Comparison of ENCODE assay signal across 8 mouse cellular contexts in genomic region chr1:37678327-37679123, GRCm38 (mm10). TPM values are rescaled to one million over a fixed set of nuclear protein-coding genes. Genes with fewer than 3 reads are reported as not detected.
A peak's percentile ranks its signal among the peaks of the same experiment; 100 is the strongest.
DNase-seq lines count a peak whose midpoint lies in the region; ATAC-seq and TF ChIP-seq lines count a peak whose summit lies in the region.

No protein-coding gene starts in this region.

- no peaks in the 10 kb centered on the region for H3K9me3 ChIP-seq in ES-Bruce4 (replicated peaks; ENCODE audit: control insufficient read depth, insufficient read depth, low read length, poor library complexity, severe bottlenecking)
- H3K9me3 ChIP-seq in lung, embryonic 16.5 days (ENCODE audit: control insufficient read depth, low read length), result no peaks in the 10 kb centered on the region

- no peaks in the 10 kb centered on the region for H3K27me3 ChIP-seq in ES-Bruce4 (ENCODE audit: control insufficient read depth, insufficient read depth, low read length, poor library complexity, severe bottlenecking)
- H3K27me3 ChIP-seq in heart, adult 2 months (ENCODE audit: control insufficient read depth, insufficient read depth, low read length), result no peaks in the 10 kb centered on the region
- no peaks in the 10 kb centered on the region for H3K27me3 ChIP-seq in lung, embryonic 16.5 days (ENCODE audit: control insufficient read depth, insufficient read depth, low read depth, low read length)

- no peak overlapping the region for H3K9ac ChIP-seq in ES-Bruce4 (ENCODE audit: low read depth, poor library complexity, severe bottlenecking)
- no peak overlapping the region for H3K9ac ChIP-seq in heart, adult 2 months (ENCODE audit: low read depth, low read length)
- H3K9ac ChIP-seq in lung, embryonic 16.5 days (ENCODE audit: low read length), result no peak overlapping the region

- intact Hi-C loops in heart, adult 2 months (cut with DNase I), result loop anchor here (2.0 to 5.0 kb wide), 2 partner anchors 124 to 188 kb away; partner anchors contain the start of gene Tsga10

- no peak for TF ChIP-seq POLR2A in ES-Bruce4 (IDR thresholded peaks at IDR 0.05; ENCODE audit: insufficient read depth, low read length)
- TF ChIP-seq POLR2A in heart, adult 2 months (IDR thresholded peaks at IDR 0.05; ENCODE audit: insufficient read depth, low read depth, low read length), result no peak

- no peak overlapping the region for H3K4me3 ChIP-seq in ES-Bruce4 (ENCODE audit: low read depth, low read length)
- no peak overlapping the region for H3K4me3 ChIP-seq in heart, adult 2 months
- no peak overlapping the region for H3K4me3 ChIP-seq in layer of hippocampus, adult 2 months
- H3K4me3 ChIP-seq in lung, embryonic 16.5 days (ENCODE audit: low read length), result no peak overlapping the region

- no peak for TF ChIP-seq EP300 in ES-Bruce4 (IDR thresholded peaks at IDR 0.05; ENCODE audit: insufficient read depth, low read depth, low read length)
- TF ChIP-seq EP300 in heart, adult 2 months (IDR thresholded peaks at IDR 0.05; ENCODE audit: insufficient read depth, low read depth, low read length), result 0 out of 2 replicates have a peak, but pooled peaks have one; percentile 37

- ATAC-seq in lung, embryonic 16.5 days (ENCODE audit: low read depth), result peak; percentile 15; the same call in 1 of the 2 replicates

- H3K79me2 ChIP-seq in heart, adult 2 months (replicated peaks; ENCODE audit: control insufficient read depth, insufficient read depth, low read length), result no peaks in the 10 kb centered on the region

- 68% methylated on average over 9 of the region's 9 CpGs for WGBS in heart, adult 2 months
- 54% methylated on average over 9 of the region's 9 CpGs for WGBS in lung, embryonic 16.5 days

- H3K36me3 ChIP-seq in ES-Bruce4 (ENCODE audit: control insufficient read depth, insufficient read depth, low read length, poor library complexity, severe bottlenecking), result no peaks in the 10 kb centered on the region
- H3K36me3 ChIP-seq in heart, adult 2 months (ENCODE audit: control insufficient read depth, insufficient read depth, low read length), result no peaks in the 10 kb centered on the region
- H3K36me3 ChIP-seq in lung, embryonic 16.5 days (ENCODE audit: control insufficient read depth, insufficient read depth, low read length), result no peaks in the 10 kb centered on the region

- H3K4me1 ChIP-seq in ES-Bruce4 (ENCODE audit: control insufficient read depth, insufficient read depth, low read length), result no peaks in the 10 kb centered on the region
- no peaks in the 10 kb centered on the region for H3K4me1 ChIP-seq in heart, adult 2 months (ENCODE audit: control insufficient read depth, insufficient read depth, low read length)
- no peaks in the 10 kb centered on the region for H3K4me1 ChIP-seq in lung, embryonic 16.5 days (replicated peaks; ENCODE audit: control insufficient read depth, insufficient read depth, low read length)

- no peak overlapping the region for H3K27ac ChIP-seq in ES-Bruce4 (ENCODE audit: insufficient read depth, low read length)
- no peak overlapping the region for H3K27ac ChIP-seq in heart, adult 2 months
- H3K27ac ChIP-seq in layer of hippocampus, adult 2 months, result peak overlapping the region; percentile 89
- no peak overlapping the region for H3K27ac ChIP-seq in lung, embryonic 16.5 days (ENCODE audit: low read length)

- no peak overlapping the region for H3K4me2 ChIP-seq in lung, embryonic 16.5 days (ENCODE audit: low read depth, low read length)

- peak; percentile 92 for DNase-seq in adrenal gland, postnatal 10 days
- peak; percentile 76 for DNase-seq in embryo, embryonic 9.5 days (ENCODE audit: extremely low spot score)
- DNase-seq in heart, adult 2 months, result peak; percentile 64 to 83
- peak; percentile 92 to 95 for DNase-seq in layer of hippocampus, adult 2 months (ENCODE audit: low spot score in 2 of 2)
- peak; percentile 92 to 93 for DNase-seq in right cerebral cortex, postnatal 10 days (ENCODE audit: low spot score in 2 of 2)
- DNase-seq in urinary bladder, adult 2 months (ENCODE audit: low spot score), result peak; percentile 73

- TF ChIP-seq CTCF in ES-Bruce4 (IDR thresholded peaks at IDR 0.05; ENCODE audit: low read depth, low read length), result peak; percentile 95
- TF ChIP-seq CTCF in heart, adult 2 months (IDR thresholded peaks at IDR 0.05), result peak; percentile 91
- peak; percentile 93 for TF ChIP-seq CTCF in layer of hippocampus, adult 2 months (conservative IDR thresholded peaks at IDR 0.05)

RNA-seq across cellular contexts. Expression of gene 2010300C02Rik, which starts 41.4 kb away (rescaled TPM):
- 0.70 and 0.94 TPM in 2 replicates for polyA plus RNA-seq in ES-Bruce4 (2011; ENCODE audit: insufficient read depth, insufficient read length, low read depth, missing spikeins)
- total RNA-seq in adrenal gland, postnatal 10 days (2021), result 1 to 10 TPM; 2.9 TPM
- under 1 TPM; 0.55 to 0.60 TPM for total RNA-seq in heart, adult 2 months (2021)
- 0.91 and 1.1 TPM in 2 replicates for polyA plus RNA-seq in heart, adult 2 months (2012; rRNA removed)
- 100 to 1,000 TPM; 399 to 415 TPM for total RNA-seq in layer of hippocampus, adult 2 months (2021)
- 12.7 and 13.0 TPM in 2 replicates for polyA plus RNA-seq in lung, embryonic 16.5 days (2015; fragmentation: Nextera tagmentation; extraction: Ambion mirVana)
- polyA plus RNA-seq in urinary bladder, adult 2 months (2012; rRNA removed), result 3.7 and 4.0 TPM in 2 replicates
